Mouse (Mus musculus): Measurements from ENCODE around the gene Ppp1r15a.

DNA sequence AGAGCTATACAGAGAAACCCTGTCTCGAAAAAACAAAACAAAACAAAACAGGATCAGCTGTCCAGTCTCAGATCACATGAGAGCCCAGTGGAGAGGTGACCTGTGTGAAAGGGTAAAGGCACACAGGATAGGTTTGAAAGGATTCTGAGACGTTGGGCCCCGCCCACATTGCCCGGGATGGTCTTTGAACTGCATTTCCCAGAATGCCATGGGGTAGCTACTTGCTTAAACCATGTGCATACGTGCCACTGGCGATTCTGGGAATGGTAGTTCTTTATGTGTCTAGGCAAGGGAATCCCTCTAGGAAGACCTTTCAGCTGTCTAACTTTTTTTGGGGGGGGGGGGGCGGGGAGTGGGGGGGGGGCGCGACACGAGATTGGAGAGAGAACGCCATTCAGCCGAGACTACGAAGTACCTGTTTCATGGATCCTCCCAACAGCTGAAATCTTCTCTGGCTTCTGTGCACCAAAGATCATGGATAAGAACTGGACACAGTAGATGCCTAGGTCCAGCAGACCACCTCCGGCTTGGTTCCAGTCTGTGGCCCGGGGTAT, 44.6 kb downstream of the Ppp1r15a start, which contains the start of gene Tulp2:
- TF ChIP-seq CTCF (IDR thresholded peaks at IDR 0.05; ENCODE audit: extremely low read depth, insufficient read length, insufficient replicate concordance, low read depth, low read length) (no peak), POLR2A (IDR thresholded peaks at IDR 0.05; ENCODE audit: low read depth, low read length) (no peak)
